Mouse (Mus musculus): ENCODE measurements around the gene Cachd1. TPM values are rescaled to one million over a fixed set of nuclear protein-coding genes. Genes with fewer than 3 reads are reported as not detected.

The Cachd1 gene
- polyA plus RNA-seq, 1 experiment from 2014 or later, result 12.1 TPM

GRCm38 (mm10) chr4:100758265-100758898 is 18.1 kb upstream of the Cachd1 start:
- Histone ChIP-seq H3K9me3 (ENCODE audit: control insufficient read depth, low read length) (no peaks in the 10 kb centered on the region), H3K27ac (ENCODE audit: low read depth, low read length) (no peak overlapping the region), H3K4me3 (ENCODE audit: low read depth, low read length) (no peak overlapping the region), H3K4me2 (no peak overlapping the region), H3K9ac (ENCODE audit: low read depth, low read length) (no peak overlapping the region), H3K4me1 (replicated peaks; ENCODE audit: control insufficient read depth, insufficient read depth, low read length) (no peaks in the 10 kb centered on the region; the same call in 1 of the 2 replicates), H3K27me3 (replicated peaks; ENCODE audit: control insufficient read depth, insufficient read depth, low read length) (no peaks in the 10 kb centered on the region), H3K36me3 (ENCODE audit: control insufficient read depth, insufficient read depth, low read length) (no peaks in the 10 kb centered on the region)
- WGBS, result 81% methylated on average over 6 of the region's 6 CpGs
- no peak for ATAC-seq (replicated peaks; ENCODE audit: low FRiP score)
- DNase-seq (ENCODE audit: low spot score), result no peak

- ATAC-seq (replicated peaks; ENCODE audit: low FRiP score) (no peak), DNase-seq (ENCODE audit: low spot score) (no peak)
- 85% methylated on average over 1 of the region's 1 CpGs for WGBS
- H3K9ac ChIP-seq (ENCODE audit: low read depth, low read length), result no peak overlapping the region
- H3K27ac ChIP-seq (ENCODE audit: low read depth, low read length), result no peak overlapping the region
- no peaks in the 10 kb centered on the region for H3K36me3 ChIP-seq (ENCODE audit: control insufficient read depth, insufficient read depth, low read length)
- H3K4me2 ChIP-seq, result no peak overlapping the region
- H3K9me3 ChIP-seq (ENCODE audit: control insufficient read depth, low read length), result no peaks in the 10 kb centered on the region
- H3K27me3 ChIP-seq (replicated peaks; ENCODE audit: control insufficient read depth, insufficient read depth, low read length), result 0 out of 2 replicates have a peak, but pooled peaks cover 3% of the 10 kb centered on the region
- H3K4me1 ChIP-seq (replicated peaks; ENCODE audit: control insufficient read depth, insufficient read depth, low read length), result no peaks in the 10 kb centered on the region; the same call in 1 of the 2 replicates
- no peak overlapping the region for H3K4me3 ChIP-seq (ENCODE audit: low read depth, low read length)
Observed at GRCm38 (mm10) chr4:100759603-100760002, 16.9 kb upstream of the Cachd1 start.

DNA sequence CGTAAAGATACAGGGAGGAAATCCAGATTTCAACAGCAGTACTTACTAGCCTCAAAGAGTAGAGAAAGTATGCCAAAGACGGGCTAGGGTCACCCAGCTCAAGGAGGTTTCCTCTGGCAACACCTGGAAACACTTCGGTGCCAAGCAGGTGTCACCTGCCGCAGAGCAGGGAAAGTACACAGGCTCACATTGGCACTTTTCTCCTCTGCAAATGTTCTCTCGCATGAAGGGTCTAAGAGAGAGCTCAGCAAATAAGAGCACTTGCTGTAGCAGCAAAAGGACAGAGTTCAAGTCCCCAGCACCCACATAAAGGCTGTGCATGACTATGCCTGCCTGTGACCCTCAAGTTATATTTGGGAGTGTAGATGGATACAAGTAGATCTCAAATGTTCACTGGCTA is 16.1 kb upstream of the Cachd1 start:
- Histone ChIP-seq H3K9me3 (ENCODE audit: control insufficient read depth, low read length) (no peaks in the 10 kb centered on the region), H3K4me3 (ENCODE audit: low read depth, low read length) (no peak overlapping the region), H3K27ac (ENCODE audit: low read depth, low read length) (no peak overlapping the region), H3K27me3 (replicated peaks; ENCODE audit: control insufficient read depth, insufficient read depth, low read length) (0 out of 2 replicates have a peak, but pooled peaks cover 3% of the 10 kb centered on the region), H3K9ac (ENCODE audit: low read depth, low read length) (no peak overlapping the region), H3K4me2 (no peak overlapping the region), H3K4me1 (replicated peaks; ENCODE audit: control insufficient read depth, insufficient read depth, low read length) (no peaks in the 10 kb centered on the region; the same call in 1 of the 2 replicates), H3K36me3 (ENCODE audit: control insufficient read depth, insufficient read depth, low read length) (no peaks in the 10 kb centered on the region)
- ATAC-seq (replicated peaks; ENCODE audit: low FRiP score) (no peak), DNase-seq (ENCODE audit: low spot score) (no peak)
- WGBS, result 79% methylated on average over 5 of the region's 5 CpGs

DNA sequence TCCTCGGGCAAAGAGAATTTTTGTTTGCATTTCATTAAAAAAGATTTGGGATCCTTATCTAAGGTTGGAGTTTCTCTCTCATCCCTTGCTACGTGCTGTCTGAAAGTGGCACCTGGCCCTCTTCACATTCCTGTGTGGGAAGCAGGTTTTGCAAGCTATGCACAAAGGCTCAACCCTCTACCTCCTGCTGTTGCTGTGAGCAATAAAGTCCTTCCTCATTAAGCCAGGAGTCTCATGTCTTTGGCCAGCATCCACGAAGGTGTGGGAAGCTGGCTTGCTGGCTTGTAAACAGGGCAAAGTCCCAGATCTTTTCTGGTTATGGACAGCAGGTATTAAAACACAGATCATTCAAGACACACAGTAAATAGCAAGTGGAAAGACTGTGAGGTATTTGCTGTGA is 7.9 kb upstream of the Cachd1 start:
- no peak for ATAC-seq (replicated peaks; ENCODE audit: low FRiP score)
- 36% methylated on average over 3 of the region's 3 CpGs for WGBS

GRCm38 (mm10) chr4:100776871-100777375 is 448 bp downstream of the Cachd1 start:
- no peaks in the 10 kb centered on the region; the same call in 1 of the 2 replicates for H3K4me1 ChIP-seq (replicated peaks; ENCODE audit: control insufficient read depth, insufficient read depth, low read length)
- ATAC-seq (replicated peaks; ENCODE audit: low FRiP score), result peak; percentile 51
- H3K4me3 ChIP-seq (ENCODE audit: low read depth, low read length), result peak overlapping the region; percentile 66
- H3K27ac ChIP-seq (ENCODE audit: low read depth, low read length), result peak overlapping the region; percentile 68
- H3K4me2 ChIP-seq, result peak overlapping the region; percentile 69
- WGBS, result under 1% methylated on average over 60 of the region's 68 CpGs
- H3K27me3 ChIP-seq (replicated peaks; ENCODE audit: control insufficient read depth, insufficient read depth, low read length), result peaks cover 49% of the 10 kb centered on the region
- H3K36me3 ChIP-seq (ENCODE audit: control insufficient read depth, insufficient read depth, low read length), result no peaks in the 10 kb centered on the region
- peak overlapping the region; percentile 65 for H3K9ac ChIP-seq (ENCODE audit: low read depth, low read length)
- DNase-seq (ENCODE audit: low spot score), result peak; percentile 72
- H3K9me3 ChIP-seq (ENCODE audit: control insufficient read depth, low read length), result no peaks in the 10 kb centered on the region

More for the DNA sequence above, 7.9 kb upstream of the Cachd1 start:
- no peak overlapping the region for H3K4me2 ChIP-seq
- no peak for DNase-seq (ENCODE audit: low spot score)
- no peaks in the 10 kb centered on the region for H3K36me3 ChIP-seq (ENCODE audit: control insufficient read depth, insufficient read depth, low read length)
- H3K27ac ChIP-seq (ENCODE audit: low read depth, low read length), result no peak overlapping the region
- no peak overlapping the region for H3K9ac ChIP-seq (ENCODE audit: low read depth, low read length)
- 0 out of 2 replicates have a peak, but pooled peaks cover 3% of the 10 kb centered on the region for H3K27me3 ChIP-seq (replicated peaks; ENCODE audit: control insufficient read depth, insufficient read depth, low read length)
- H3K4me3 ChIP-seq (ENCODE audit: low read depth, low read length), result no peak overlapping the region
- H3K4me1 ChIP-seq (replicated peaks; ENCODE audit: control insufficient read depth, insufficient read depth, low read length), result no peaks in the 10 kb centered on the region
- no peaks in the 10 kb centered on the region for H3K9me3 ChIP-seq (ENCODE audit: control insufficient read depth, low read length)

- peak overlapping the region; percentile 69 for H3K4me2 ChIP-seq
- peak overlapping the region; percentile 65 for H3K9ac ChIP-seq (ENCODE audit: low read depth, low read length)
- H3K36me3 ChIP-seq (ENCODE audit: control insufficient read depth, insufficient read depth, low read length), result no peaks in the 10 kb centered on the region
- H3K27ac ChIP-seq (ENCODE audit: low read depth, low read length), result peak overlapping the region; percentile 68; the same call in 1 of the 2 replicates
- DNase-seq (ENCODE audit: low spot score) (peak; percentile 62), ATAC-seq (replicated peaks; ENCODE audit: low FRiP score) (0 out of 2 replicates have a peak, but pooled peaks have one; percentile 29)
- no peaks in the 10 kb centered on the region for H3K9me3 ChIP-seq (ENCODE audit: control insufficient read depth, low read length)
- WGBS, result under 1% methylated on average over 41 of the region's 42 CpGs
- peaks cover 49% of the 10 kb centered on the region for H3K27me3 ChIP-seq (replicated peaks; ENCODE audit: control insufficient read depth, insufficient read depth, low read length)
- no peaks in the 10 kb centered on the region; the same call in 1 of the 2 replicates for H3K4me1 ChIP-seq (replicated peaks; ENCODE audit: control insufficient read depth, insufficient read depth, low read length)
- peak overlapping the region; percentile 66 for H3K4me3 ChIP-seq (ENCODE audit: low read depth, low read length)
Observed at GRCm38 (mm10) chr4:100777376-100778041, 1.0 kb downstream of the Cachd1 start.

DNA sequence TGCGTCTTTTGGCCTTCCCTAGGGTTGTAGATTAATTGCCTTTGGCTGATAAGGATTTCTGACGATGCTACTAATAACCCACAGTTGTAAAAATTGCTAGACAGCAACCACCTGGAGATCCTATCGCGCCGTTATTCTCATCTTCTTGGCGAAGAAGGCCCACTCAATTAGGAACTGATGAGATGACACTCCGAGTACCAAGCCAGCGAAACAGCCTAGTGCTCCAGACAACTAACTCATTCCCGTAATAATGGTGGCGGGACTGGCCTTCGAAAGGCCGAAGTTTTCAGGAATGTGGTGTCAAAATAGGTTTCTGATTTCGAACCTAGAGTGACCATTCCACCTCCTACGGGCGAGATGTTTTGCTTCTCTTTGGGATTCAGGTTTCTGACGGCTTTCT is 1.6 kb downstream of the Cachd1 start:
- no peaks in the 10 kb centered on the region; the same call in 1 of the 2 replicates for H3K4me1 ChIP-seq (replicated peaks; ENCODE audit: control insufficient read depth, insufficient read depth, low read length)
- DNase-seq (ENCODE audit: low spot score), result no peak
- H3K27ac ChIP-seq (ENCODE audit: low read depth, low read length), result no peak overlapping the region
- no peak for ATAC-seq (replicated peaks; ENCODE audit: low FRiP score)
- H3K9me3 ChIP-seq (ENCODE audit: control insufficient read depth, low read length), result no peaks in the 10 kb centered on the region
- peak overlapping the region; percentile 69 for H3K4me2 ChIP-seq
- no peak overlapping the region for H3K9ac ChIP-seq (ENCODE audit: low read depth, low read length)
- H3K27me3 ChIP-seq (replicated peaks; ENCODE audit: control insufficient read depth, insufficient read depth, low read length), result peaks cover 49% of the 10 kb centered on the region
- 5% methylated on average over 16 of the region's 16 CpGs for WGBS
- H3K36me3 ChIP-seq (ENCODE audit: control insufficient read depth, insufficient read depth, low read length), result no peaks in the 10 kb centered on the region
- peak overlapping the region; percentile 66 for H3K4me3 ChIP-seq (ENCODE audit: low read depth, low read length)

GRCm38 (mm10) chr4:100779023-100779422 is 2.5 kb downstream of the Cachd1 start:
- Histone ChIP-seq H3K9ac (ENCODE audit: low read depth, low read length) (no peak overlapping the region), H3K4me2 (peak overlapping the region; percentile 18; the same call in 1 of the 2 replicates)
- WGBS, result 24% methylated on average over 4 of the region's 4 CpGs

More at GRCm38 (mm10) chr4:100779023-100779422, 2.5 kb downstream of the Cachd1 start:
- no peak overlapping the region for H3K27ac ChIP-seq (ENCODE audit: low read depth, low read length)
- H3K4me3 ChIP-seq (ENCODE audit: low read depth, low read length), result no peak overlapping the region
- DNase-seq (ENCODE audit: low spot score), result no peak
- H3K36me3 ChIP-seq (ENCODE audit: control insufficient read depth, insufficient read depth, low read length), result no peaks in the 10 kb centered on the region
- H3K27me3 ChIP-seq (replicated peaks; ENCODE audit: control insufficient read depth, insufficient read depth, low read length), result peaks cover 49% of the 10 kb centered on the region
- no peaks in the 10 kb centered on the region; the same call in 1 of the 2 replicates for H3K4me1 ChIP-seq (replicated peaks; ENCODE audit: control insufficient read depth, insufficient read depth, low read length)
- no peak for ATAC-seq (replicated peaks; ENCODE audit: low FRiP score)
- no peaks in the 10 kb centered on the region for H3K9me3 ChIP-seq (ENCODE audit: control insufficient read depth, low read length)
